Mouse (Mus musculus) forelimb bud, embryonic 11.5 days (tissue): ENCODE data around the gene Sema6c.
"Not testable (repeated sequence)": the region's sequence is repeated elsewhere in the genome, so short reads cannot be mapped to it uniquely, and the experiment has no call there.

Experiments used
- DNase-seq: peaks from one replicate; pipeline ENCODE4 v3.0.0-alpha.2; 2012; ENCODE audit warnings: low read depth, low spot score

Gene Sema6c

GRCm38 (mm10) chr3:95159987-95160963 lies at the start of gene Sema6c:
Gene Sema6c, plus strand, starts transcription at chr3:95160457.
- peak; percentile 87 for DNase-seq

- peak; percentile 93 for DNase-seq
Measured at GRCm38 (mm10) chr3:95110911-95111726, 49.1 kb upstream of the Sema6c start, which contains the start of gene Vps72. Gene Vps72, plus strand, starts transcription at chr3:95111022.

GRCm38 (mm10) chr3:95112760-95113159 lies 47.5 kb upstream of the Sema6c start:
- DNase-seq = no peak

- no peak for DNase-seq
Measured at GRCm38 (mm10) chr3:95117751-95118150, 42.5 kb upstream of the Sema6c start.

- DNase-seq = no peak
Measured at GRCm38 (mm10) chr3:95121580-95121979, 38.7 kb upstream of the Sema6c start.

GRCm38 (mm10) chr3:95124246-95124645 lies 36.0 kb upstream of the Sema6c start, which contains the start of gene Tmod4:
Gene Tmod4, plus strand, starts transcription at chr3:95124476.
- peak; percentile 34 for DNase-seq

GRCm38 (mm10) chr3:95124972-95125371 lies 35.3 kb upstream of the Sema6c start:
- no peak for DNase-seq

GRCm38 (mm10) chr3:95129226-95129651 lies 31.0 kb upstream of the Sema6c start:
- no peak for DNase-seq

GRCm38 (mm10) chr3:95130081-95130480 lies 30.2 kb upstream of the Sema6c start:
- no peak for DNase-seq

- not testable (repeated sequence) for DNase-seq
Measured at GRCm38 (mm10) chr3:95132389-95132788, 27.9 kb upstream of the Sema6c start.

GRCm38 (mm10) chr3:95133176-95133575 lies 27.1 kb upstream of the Sema6c start:
- no peak for DNase-seq

- DNase-seq = peak; percentile 93
Measured at GRCm38 (mm10) chr3:95133680-95134101, 26.6 kb upstream of the Sema6c start, which contains the start of the genes Scnm1 and Lysmd1. Gene Scnm1, minus strand, starts transcription at chr3:95134011. Gene Lysmd1, plus strand, starts transcription at chr3:95134088.

GRCm38 (mm10) chr3:95134133-95134532 lies 26.1 kb upstream of the Sema6c start:
- not testable (repeated sequence) for DNase-seq

GRCm38 (mm10) chr3:95135023-95135422 lies 25.2 kb upstream of the Sema6c start:
- no peak for DNase-seq

- DNase-seq = no peak
Measured at GRCm38 (mm10) chr3:95135433-95136052, 24.7 kb upstream of the Sema6c start.

GRCm38 (mm10) chr3:95136336-95136735 lies 23.9 kb upstream of the Sema6c start:
- DNase-seq = no peak

- DNase-seq = no peak
Measured at GRCm38 (mm10) chr3:95139586-95140288, 20.5 kb upstream of the Sema6c start.

- no peak for DNase-seq
Measured at GRCm38 (mm10) chr3:95140289-95140595, 20.0 kb upstream of the Sema6c start.

- no peak for DNase-seq
Measured at GRCm38 (mm10) chr3:95140795-95141194, 19.5 kb upstream of the Sema6c start.

GRCm38 (mm10) chr3:95141474-95141873 lies 18.8 kb upstream of the Sema6c start:
- DNase-seq = no peak
